Mouse (Mus musculus) limb, embryonic 13.5 days (tissue): ENCODE data around the gene Pth1r. TPM values are rescaled to one million over a fixed set of nuclear protein-coding genes. Genes with fewer than 3 reads are reported as not detected.

Experiments used
- ATAC-seq: fragments of 200-750 bp; cut with Nextera tagmentation; 2 replicates; pipeline ENCODE4 v1.8.0; 2017; ENCODE audit warnings: low read depth, moderate number of reproducible peaks, moderate TSS enrichment; ENCODE audit not compliant: low FRiP score
- H3K27ac ChIP-seq: fragments of 300-500 bp; sonication (generic); 2 replicates; pipeline ENCODE4 v1.5.1; 2015; ENCODE audit warnings: inconsistent platforms, mild to moderate bottlenecking, moderate library complexity
- H3K27me3 ChIP-seq: fragments of 300-500 bp; sonication (generic); 2 replicates; pipeline ENCODE4 v1.6.1; 2015; ENCODE audit warnings: mild to moderate bottlenecking, inconsistent platforms
- H3K36me3 ChIP-seq: fragments of 300-500 bp; sonication (generic); 2 replicates; pipeline ENCODE4 v1.6.1; 2015; ENCODE audit warnings: inconsistent platforms, mild to moderate bottlenecking, moderate library complexity
- H3K4me1 ChIP-seq: fragments of 300-500 bp; sonication (generic); 2 replicates; pipeline ENCODE4 v1.6.1; 2015; ENCODE audit warnings: inconsistent platforms
- H3K4me2 ChIP-seq: fragments of 300-500 bp; sonication (generic); replicated peaks from 2 replicates; pipeline ENCODE4 v1.6.1; 2015; ENCODE audit warnings: inconsistent platforms, mild to moderate bottlenecking, moderate library complexity
- H3K4me3 ChIP-seq: fragments of 300-500 bp; sonication (generic); 2 replicates; pipeline ENCODE4 v1.5.1; 2015; ENCODE audit warnings: moderate library complexity, mild to moderate bottlenecking, inconsistent platforms
- H3K9ac ChIP-seq: fragments of 300-500 bp; sonication (generic); 2 replicates; pipeline ENCODE4 v1.6.1; 2015; ENCODE audit warnings: mild to moderate bottlenecking, inconsistent platforms
- H3K9me3 ChIP-seq: fragments of 300-500 bp; sonication (generic); 2 replicates; pipeline ENCODE4 v1.6.1; 2016; ENCODE audit warnings: inconsistent platforms
- WGBS: fragments of 180-500 bp; shearing (Covaris S2); methylation state at CpG from one replicate; pipeline ENCODE4 v1.1.7; 2015; 5-methylcytosine and 5-hydroxymethylcytosine counted together
- polyA plus RNA-seq: library from polyadenylated mRNA; unstranded; fragments of >200 nt; fragmentation: Nextera tagmentation; extraction: Ambion mirVana; gene quantifications from 2 replicates; pipeline ENCODE4 v1.2.1, GENCODE M21; 2015

The Pth1r gene
- polyA plus RNA-seq, 1 experiment from 2014 or later: 97.7 TPM

GRCm38 (mm10) chr9:110676492-110676911 lies 70.4 kb downstream of the Pth1r start:
- ATAC-seq: no peak
- Histone ChIP-seq H3K4me3 (no peak overlapping the region), H3K9me3 (no peaks in the 10 kb centered on the region), H3K27ac (no peak overlapping the region), H3K36me3 (no peaks in the 10 kb centered on the region; the same call in 1 of the 2 replicates), H3K27me3 (no peaks in the 10 kb centered on the region), H3K9ac (no peak overlapping the region), H3K4me2 (no peak overlapping the region), H3K4me1 (peaks cover 6% of the 10 kb centered on the region; the same call in 1 of the 2 replicates)
- WGBS: 87% methylated on average over 8 of the region's 8 CpGs

GRCm38 (mm10) chr9:110673107-110673752 lies 73.7 kb downstream of the Pth1r start:
- Histone ChIP-seq H3K36me3 (no peaks in the 10 kb centered on the region; the same call in 1 of the 2 replicates), H3K9ac (peak overlapping the region; percentile 26; the same call in 1 of the 2 replicates), H3K27ac (no peak overlapping the region), H3K9me3 (no peaks in the 10 kb centered on the region), H3K4me3 (no peak overlapping the region), H3K4me1 (0 out of 2 replicates have a peak, but pooled peaks cover 6% of the 10 kb centered on the region), H3K27me3 (no peaks in the 10 kb centered on the region), H3K4me2 (no peak overlapping the region)
- ATAC-seq: no peak
- 73% methylated on average over 10 of the region's 10 CpGs for WGBS

- H3K27ac ChIP-seq: no peak overlapping the region
Measured at GRCm38 (mm10) chr9:110672462-110673106, 74.4 kb downstream of the Pth1r start.

More at GRCm38 (mm10) chr9:110672462-110673106, 74.4 kb downstream of the Pth1r start:
- Histone ChIP-seq H3K9ac (no peak overlapping the region; the same call in 1 of the 2 replicates), H3K36me3 (no peaks in the 10 kb centered on the region; the same call in 1 of the 2 replicates), H3K4me3 (no peak overlapping the region), H3K4me2 (no peak overlapping the region), H3K4me1 (peaks cover 6% of the 10 kb centered on the region; the same call in 1 of the 2 replicates), H3K9me3 (no peaks in the 10 kb centered on the region), H3K27me3 (no peaks in the 10 kb centered on the region)
- 65% methylated on average over 7 of the region's 7 CpGs for WGBS
- no peak for ATAC-seq

Other genes starting within 250 kb of the Pth1r start
- gene Setd2, start 214.5 kb downstream of the Pth1r start, polyA plus RNA-seq: 43.3 and 45.0 TPM in 2 replicates
- 61.2 and 64.5 TPM in 2 replicates for gene Nradd, start 122.7 kb downstream of the Pth1r start, polyA plus RNA-seq
- gene Nbeal2, start 93.0 kb downstream of the Pth1r start, polyA plus RNA-seq: 0.75 and 0.76 TPM in 2 replicates
- gene Ccdc12, start 90.6 kb downstream of the Pth1r start, polyA plus RNA-seq: 106 and 107 TPM in 2 replicates
- gene Myl3, start 5.3 kb downstream of the Pth1r start, polyA plus RNA-seq: 3.5 and 4.8 TPM in 2 replicates
- gene Prss42, start 51.0 kb upstream of the Pth1r start, polyA plus RNA-seq: not detected in 2 replicates
- not detected in 2 replicates for gene Prss44, start 66.8 kb upstream of the Pth1r start, polyA plus RNA-seq
- not detected in 2 replicates for gene Prss43, start 79.5 kb upstream of the Pth1r start, polyA plus RNA-seq
- gene Prss45, start 87.4 kb upstream of the Pth1r start, polyA plus RNA-seq: not detected in 2 replicates
- not detected in 2 replicates for gene Prss46, start 97.4 kb upstream of the Pth1r start, polyA plus RNA-seq
- 0.31 and 0.38 TPM in 2 replicates for gene Prss50, start 110.8 kb upstream of the Pth1r start, polyA plus RNA-seq
- gene Als2cl, start 132.7 kb upstream of the Pth1r start, polyA plus RNA-seq: 1.3 and 1.4 TPM in 2 replicates
- 1.1 and 1.2 TPM in 2 replicates for gene Tmie, start 133.0 kb upstream of the Pth1r start, polyA plus RNA-seq
- not detected in 2 replicates for gene Fam240a, start 169.7 kb upstream of the Pth1r start, polyA plus RNA-seq
- gene Tdgf1, start 199.0 kb upstream of the Pth1r start, polyA plus RNA-seq: 0.11 and 0.13 TPM in 2 replicates
- 0.05 TPM in 1 of 2 replicates, not detected in the other for gene Lrrc2, start 204.4 kb upstream of the Pth1r start, polyA plus RNA-seq
- gene Rtp3, start 243.4 kb upstream of the Pth1r start, polyA plus RNA-seq: not detected in 2 replicates